Mouse (Mus musculus): ENCODE measurements at regions not wholly inside any gene's neighbourhood (a gene's known extent, or its start where the extent isn't known, plus 50 kb on each side); places are given as distances from the start of the nearest gene placed in this dataset.

- TF ChIP-seq CTCF (IDR thresholded peaks at IDR 0.05; ENCODE audit: extremely low read depth, insufficient read depth, low read length) (no peak), POLR2A (IDR thresholded peaks at IDR 0.05; ENCODE audit: extremely low read depth, insufficient read depth, low read length) (no peak)
Measured at GRCm38 (mm10) chr10:21763017-21763964, 118.7 kb upstream of the Sgk1 start.

All from cortical plate, adult 2 months (tissue).